Mouse (Mus musculus) G1E (cell line): ENCODE measurements around the gene Ugdh.

ENCODE experiments used
- CTCF ChIP-seq: IDR thresholded peaks from 2 replicates; pipeline ENCODE4 v1.5.1; 2012; ENCODE audit warnings: low read depth, low read length, inconsistent platforms, mixed read lengths
- GATA1 ChIP-seq: IDR thresholded peaks from 2 replicates; pipeline ENCODE4 v1.6.1; 2012; ENCODE audit warnings: borderline replicate concordance, low read length, inconsistent platforms, mixed read lengths

GRCm38 (mm10) chr5:65482996-65483395 is 47.2 kb upstream of the Ugdh start:
- TF ChIP-seq CTCF = no peak
- TF ChIP-seq GATA1 = no peak
